Mouse (Mus musculus) midbrain, embryonic 11.5 days (tissue): ENCODE measurements around the gene Ifit3. TPM values are rescaled to one million over a fixed set of nuclear protein-coding genes. Genes with fewer than 3 reads are reported as not detected.

Experiments used
- ATAC-seq: fragments of 200-750 bp; cut with Nextera tagmentation; 2 replicates; pipeline ENCODE4 v1.8.0; 2017; ENCODE audit warnings: moderate TSS enrichment, moderate library complexity; ENCODE audit not compliant: low FRiP score
- DNase-seq: peaks from one replicate; pipeline ENCODE4 v3.0.0; 2015; ENCODE audit warnings: low spot score; ENCODE audit errors: missing footprints
- H3K27ac ChIP-seq: fragments of 300-500 bp; sonication (generic); 2 replicates; pipeline ENCODE4 v1.5.1; 2014; ENCODE audit warnings: low read depth, low read length
- H3K27me3 ChIP-seq: fragments of 300-500 bp; sonication (generic); 2 replicates; pipeline ENCODE4 v1.6.1; 2014; ENCODE audit warnings: mild to moderate bottlenecking, low read length, moderate library complexity, mixed read lengths; ENCODE audit not compliant: control insufficient read depth, insufficient read depth
- H3K36me3 ChIP-seq: fragments of 300-500 bp; sonication (generic); 2 replicates; pipeline ENCODE4 v1.6.1; 2014; ENCODE audit warnings: mild to moderate bottlenecking, low read length, moderate library complexity, mixed read lengths; ENCODE audit not compliant: control insufficient read depth, insufficient read depth
- H3K4me1 ChIP-seq: fragments of 300-500 bp; sonication (generic); 2 replicates; pipeline ENCODE4 v1.6.1; 2014; ENCODE audit warnings: low read length; ENCODE audit not compliant: control insufficient read depth, insufficient read depth
- H3K4me2 ChIP-seq: fragments of 300-500 bp; sonication (generic); 2 replicates; pipeline ENCODE4 v1.6.1; 2014; ENCODE audit warnings: mild to moderate bottlenecking, moderate library complexity
- H3K4me3 ChIP-seq: fragments of 300-500 bp; sonication (generic); 2 replicates; pipeline ENCODE4 v1.5.1; 2014; ENCODE audit warnings: low read depth, low read length
- H3K9ac ChIP-seq: fragments of 300-500 bp; sonication (generic); 2 replicates; pipeline ENCODE4 v1.6.1; 2014; ENCODE audit warnings: low read length
- H3K9me3 ChIP-seq: fragments of 300-500 bp; sonication (generic); 2 replicates; pipeline ENCODE4 v1.6.1; 2016; ENCODE audit warnings: low read length; ENCODE audit not compliant: control insufficient read depth
- WGBS: fragments of 180-500 bp; shearing (Covaris S2); extraction: QIAGEN DNeasy Blood & Tissue Kit; methylation state at CpG from one replicate; pipeline ENCODE4 v1.1.7; 2014; 5-methylcytosine and 5-hydroxymethylcytosine counted together
- polyA plus RNA-seq: library from polyadenylated mRNA; unstranded; fragments of >200 nt; fragmentation: Nextera tagmentation; extraction: Ambion mirVana; gene quantifications from 2 replicates; pipeline ENCODE4 v1.2.1, GENCODE M21; 2014

The Ifit3 gene
- polyA plus RNA-seq, 1 experiment from 2014 or later = 0.78 TPM

DNA sequence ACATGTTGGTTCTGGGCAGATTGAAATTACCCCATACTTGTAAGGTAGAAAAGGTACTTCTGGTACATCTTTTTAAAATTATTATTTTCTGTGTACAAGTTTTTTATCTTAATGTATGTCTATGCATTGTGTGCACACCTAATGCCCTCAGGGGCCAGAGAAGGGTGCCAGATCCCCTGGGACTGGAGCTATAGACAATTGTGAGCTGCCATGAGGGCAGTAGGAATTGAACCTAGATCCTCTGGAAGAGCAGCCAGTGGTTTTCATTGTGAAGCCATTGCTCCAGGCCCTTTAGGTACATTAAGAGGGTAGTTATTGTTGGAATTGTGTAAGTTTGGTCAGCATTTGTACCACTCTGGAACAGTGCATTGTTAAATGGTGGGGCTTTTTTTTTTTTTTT is 29.3 kb upstream of the Ifit3 start:
- peaks cover 2% of the 10 kb centered on the region; the same call in 1 of the 2 replicates for H3K4me1 ChIP-seq
- no peaks in the 10 kb centered on the region for H3K27me3 ChIP-seq
- ATAC-seq (no peak), DNase-seq (peak; percentile 39)
- no peak overlapping the region for H3K4me3 ChIP-seq
- no peak overlapping the region for H3K27ac ChIP-seq
- no peak overlapping the region for H3K9ac ChIP-seq
- no peaks in the 10 kb centered on the region for H3K9me3 ChIP-seq
- H3K36me3 ChIP-seq = no peaks in the 10 kb centered on the region
- no peak overlapping the region for H3K4me2 ChIP-seq

- no peak for DNase-seq
- no peak overlapping the region for H3K4me3 ChIP-seq
- H3K27ac ChIP-seq = no peak overlapping the region
- no peak overlapping the region for H3K4me2 ChIP-seq
- H3K27me3 ChIP-seq = no peaks in the 10 kb centered on the region
- 74% methylated on average over 3 of the region's 3 CpGs for WGBS
- H3K36me3 ChIP-seq = no peaks in the 10 kb centered on the region
- H3K9me3 ChIP-seq = no peaks in the 10 kb centered on the region
- no peak for ATAC-seq
- H3K4me1 ChIP-seq = no peaks in the 10 kb centered on the region
- H3K9ac ChIP-seq = no peak overlapping the region
Observed at GRCm38 (mm10) chr19:34556621-34557020, 26.7 kb upstream of the Ifit3 start.

GRCm38 (mm10) chr19:34562556-34562955 is 20.8 kb upstream of the Ifit3 start:
- Histone ChIP-seq H3K9me3 (no peaks in the 10 kb centered on the region), H3K4me2 (no peak overlapping the region), H3K9ac (no peak overlapping the region), H3K27ac (no peak overlapping the region), H3K4me3 (no peak overlapping the region), H3K36me3 (no peaks in the 10 kb centered on the region), H3K27me3 (no peaks in the 10 kb centered on the region), H3K4me1 (no peaks in the 10 kb centered on the region)
- DNase-seq (no peak), ATAC-seq (no peak)

DNA sequence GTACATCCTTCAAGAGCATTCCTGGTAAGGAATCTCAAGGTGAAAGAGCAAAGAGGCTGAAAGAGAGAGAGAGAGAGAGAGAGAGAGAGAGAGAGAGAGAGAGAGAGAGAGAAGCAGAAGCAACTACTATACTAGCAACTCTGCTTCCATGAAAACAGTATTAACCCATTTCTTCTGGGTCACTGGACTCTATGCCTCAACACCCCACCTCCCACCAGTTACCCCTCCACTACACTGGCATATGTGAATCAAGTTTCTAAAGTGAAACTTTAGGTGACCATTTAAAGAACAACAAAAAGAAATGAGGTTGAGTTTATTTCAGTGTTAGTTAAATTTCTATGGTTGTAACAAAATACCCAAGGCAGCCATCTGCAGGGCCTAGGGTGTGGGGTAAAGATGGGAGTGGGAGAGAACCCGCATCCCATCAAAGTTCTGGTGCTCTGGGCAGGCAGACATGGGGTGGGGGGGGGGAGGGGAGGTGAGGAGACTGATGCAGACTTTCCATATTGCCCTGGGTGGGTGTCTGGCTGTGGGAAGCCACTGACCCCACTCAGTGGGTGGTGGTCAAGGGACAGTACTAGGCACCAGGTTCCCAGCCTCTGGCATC is 17.1 kb upstream of the Ifit3 start:
- Histone ChIP-seq H3K4me1 (no peaks in the 10 kb centered on the region), H3K27ac (no peak overlapping the region), H3K4me2 (no peak overlapping the region), H3K36me3 (no peaks in the 10 kb centered on the region), H3K27me3 (no peaks in the 10 kb centered on the region), H3K9ac (no peak overlapping the region), H3K4me3 (no peak overlapping the region), H3K9me3 (no peaks in the 10 kb centered on the region)
- ATAC-seq (no peak), DNase-seq (peak; percentile 49)
- 69% methylated on average over 1 of the region's 1 CpGs for WGBS

DNA sequence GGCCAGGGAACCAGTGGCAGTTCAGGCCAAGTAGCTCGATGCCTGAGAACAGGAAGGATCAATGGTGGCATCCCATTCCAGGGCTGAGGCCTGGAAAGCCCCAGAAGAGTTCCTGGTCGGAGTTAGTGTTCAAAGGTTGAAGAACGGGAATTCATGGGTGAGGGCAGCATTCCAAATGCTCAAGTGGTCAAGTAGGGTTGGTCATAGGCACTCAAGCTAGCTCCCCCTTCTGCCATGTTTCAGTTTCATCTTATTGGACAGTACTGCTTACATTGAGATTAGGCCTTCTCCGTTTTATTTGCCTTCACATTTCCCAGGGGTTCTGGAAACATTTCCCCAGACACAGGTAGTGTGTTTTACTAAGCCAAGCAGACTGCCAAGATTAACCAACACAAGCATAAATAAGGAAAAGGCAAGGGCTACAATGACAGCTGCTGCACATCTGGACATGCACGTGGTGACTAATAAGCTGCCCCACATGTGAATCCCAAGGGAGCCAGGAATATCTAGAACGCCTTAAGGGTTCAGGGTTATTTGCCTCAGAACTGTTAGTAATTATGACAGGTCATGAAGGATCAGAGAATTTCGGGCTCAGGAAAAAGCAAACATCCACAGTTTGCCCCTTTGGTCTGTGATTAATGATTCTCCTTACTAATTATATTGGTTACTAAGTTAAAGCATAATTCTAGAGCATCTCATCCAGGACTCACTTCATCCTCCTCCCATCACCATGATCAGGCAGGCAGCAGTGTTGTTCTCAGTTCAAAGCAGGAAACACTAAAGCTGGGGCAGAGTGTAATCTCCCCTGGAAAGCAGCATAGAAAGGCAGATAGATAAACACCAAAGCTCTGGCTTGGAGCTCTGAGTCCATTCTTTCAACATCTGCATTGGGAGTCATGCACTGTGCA is 14.1 kb upstream of the Ifit3 start:
- DNase-seq (no peak), ATAC-seq (no peak)
- no peak overlapping the region for H3K9ac ChIP-seq
- H3K27me3 ChIP-seq = no peaks in the 10 kb centered on the region
- 78% methylated on average over 7 of the region's 7 CpGs for WGBS
- no peaks in the 10 kb centered on the region for H3K4me1 ChIP-seq
- no peak overlapping the region for H3K4me2 ChIP-seq
- H3K9me3 ChIP-seq = no peaks in the 10 kb centered on the region
- no peak overlapping the region for H3K4me3 ChIP-seq
- H3K36me3 ChIP-seq = no peaks in the 10 kb centered on the region
- H3K27ac ChIP-seq = no peak overlapping the region

DNA sequence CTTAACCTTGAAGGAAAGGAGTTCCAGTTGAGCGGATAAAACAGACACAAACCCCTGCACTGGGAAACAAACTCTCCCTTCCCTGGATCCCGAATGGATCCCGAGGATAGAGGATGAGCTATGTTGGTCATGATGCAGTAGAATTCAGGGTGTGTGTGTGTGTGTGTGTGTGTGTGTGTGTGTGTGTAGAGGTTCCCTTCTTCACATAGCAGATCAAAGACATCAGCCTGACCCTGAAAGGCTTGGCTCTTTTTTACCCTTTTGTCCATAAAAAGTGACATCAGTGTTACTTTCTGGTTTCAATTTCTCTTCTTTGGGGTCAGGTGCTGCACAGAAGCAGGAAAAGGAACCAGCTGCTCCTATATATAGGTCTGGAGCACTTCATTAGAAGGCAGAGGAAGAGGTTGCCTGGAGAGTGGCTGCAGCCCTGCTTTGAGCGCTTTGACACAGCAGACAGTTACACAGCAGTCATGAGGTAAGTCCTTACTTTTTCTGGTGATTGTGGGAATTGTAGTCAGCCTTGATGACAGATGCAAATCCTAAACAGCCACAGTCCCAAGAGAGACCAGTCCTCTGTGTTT is 13.3 kb upstream of the Ifit3 start:
- Histone ChIP-seq H3K9ac (no peak overlapping the region), H3K27ac (no peak overlapping the region), H3K4me2 (no peak overlapping the region), H3K4me3 (no peak overlapping the region), H3K9me3 (no peaks in the 10 kb centered on the region), H3K4me1 (no peaks in the 10 kb centered on the region), H3K36me3 (no peaks in the 10 kb centered on the region), H3K27me3 (no peaks in the 10 kb centered on the region)
- 60% methylated on average over 4 of the region's 4 CpGs for WGBS
- ATAC-seq (no peak), DNase-seq (no peak)

GRCm38 (mm10) chr19:34571080-34571479 is 12.3 kb upstream of the Ifit3 start:
- Histone ChIP-seq H3K36me3 (no peaks in the 10 kb centered on the region), H3K4me3 (no peak overlapping the region), H3K27ac (no peak overlapping the region), H3K4me2 (no peak overlapping the region), H3K27me3 (no peaks in the 10 kb centered on the region), H3K9me3 (no peaks in the 10 kb centered on the region), H3K9ac (no peak overlapping the region), H3K4me1 (no peaks in the 10 kb centered on the region)
- 79% methylated on average over 1 of the region's 1 CpGs for WGBS
- DNase-seq (no peak), ATAC-seq (no peak)

GRCm38 (mm10) chr19:34573650-34574049 is 9.7 kb upstream of the Ifit3 start:
- DNase-seq = no peak
- ATAC-seq = no peak
- no peaks in the 10 kb centered on the region for H3K27me3 ChIP-seq
- 90% methylated on average over 5 of the region's 5 CpGs for WGBS
- H3K36me3 ChIP-seq = no peaks in the 10 kb centered on the region
- H3K4me2 ChIP-seq = no peak overlapping the region
- H3K9me3 ChIP-seq = no peaks in the 10 kb centered on the region
- no peak overlapping the region for H3K9ac ChIP-seq
- no peak overlapping the region for H3K4me3 ChIP-seq
- H3K4me1 ChIP-seq = no peaks in the 10 kb centered on the region
- no peak overlapping the region for H3K27ac ChIP-seq

- no peak overlapping the region for H3K4me3 ChIP-seq
- no peak overlapping the region for H3K4me2 ChIP-seq
- no peak overlapping the region for H3K27ac ChIP-seq
- H3K27me3 ChIP-seq = no peaks in the 10 kb centered on the region
- no peaks in the 10 kb centered on the region for H3K36me3 ChIP-seq
- no peaks in the 10 kb centered on the region for H3K4me1 ChIP-seq
- no peak for ATAC-seq
- WGBS = 69% methylated on average over 1 of the region's 1 CpGs
- no peaks in the 10 kb centered on the region for H3K9me3 ChIP-seq
- no peak for DNase-seq
- no peak overlapping the region for H3K9ac ChIP-seq
Observed at GRCm38 (mm10) chr19:34577121-34577520, 6.2 kb upstream of the Ifit3 start.
